ENCODE assay signal across 9 mouse cellular contexts in genomic region chr15:102421437-102421836, GRCm38 (mm10). TPM values are rescaled to one million over a fixed set of nuclear protein-coding genes. Genes with fewer than 3 reads are reported as not detected.
DNase-seq lines count a peak whose midpoint lies in the region; ATAC-seq and TF ChIP-seq lines count a peak whose summit lies in the region.
"Had no signal": no experiment of that assay in that cellular context is flagged by ENCODE, and none has a peak within 500 bp of the region (broad histone marks: within the 10 kb centered on the region; RNA-seq: fewer than 3 reads in every experiment).

No protein-coding gene starts in this region.

- no peak overlapping the region for H3K9ac ChIP-seq in kidney, postnatal 0 days (ENCODE audit: low read depth, low read length)

- no peak overlapping the region for H3K4me2 ChIP-seq in kidney, postnatal 0 days (ENCODE audit: low read length)

- no peaks in the 10 kb centered on the region for H3K4me1 ChIP-seq in kidney, postnatal 0 days (replicated peaks; ENCODE audit: insufficient read depth, low read length)

- H3K4me3 ChIP-seq in kidney, postnatal 0 days (replicated peaks; ENCODE audit: low read depth, low read length), result no peak overlapping the region
- H3K4me3 ChIP-seq: erythroblast, embryonic 14.5 days had no signal

- ATAC-seq in kidney, postnatal 0 days (replicated peaks; ENCODE audit: low FRiP score, low read depth), result no peak

- H3K9me3 ChIP-seq in kidney, postnatal 0 days (replicated peaks; ENCODE audit: low read length), result no peaks in the 10 kb centered on the region

- peak; percentile 57 for DNase-seq in adrenal gland, postnatal 10 days
- no peak for DNase-seq in adrenal gland, postnatal 25 days
- peak; percentile 87 for DNase-seq in kidney, postnatal 0 days (ENCODE audit: low spot score)
- no peak for DNase-seq in kidney, adult 11 months
- DNase-seq in CD8-positive naive resting alpha-beta T cell, adult 2 months (ENCODE audit: low read depth in 2 of 2, low spot score in 2 of 2), result peak; percentile 41 to 66
- peak; percentile 84 for DNase-seq in embryo, embryonic 10.5 days (ENCODE audit: low spot score)
- peak; percentile 85 for DNase-seq in naive thymus-derived CD4-positive, alpha-beta T cell, adult 2 months (ENCODE audit: low read depth)
- no peak for DNase-seq in urinary bladder, adult 2 months (ENCODE audit: low spot score)

- H3K36me3 ChIP-seq in kidney, postnatal 0 days (ENCODE audit: insufficient read depth, low read length), result peaks cover 10% of the 10 kb centered on the region; the same call in 1 of the 2 replicates

- TF ChIP-seq CTCF in kidney, postnatal 0 days (IDR thresholded peaks at IDR 0.05; ENCODE audit: low read depth), result peak; percentile 77

- no peak overlapping the region for H3K27ac ChIP-seq in kidney, postnatal 0 days

- no peaks in the 10 kb centered on the region for H3K27me3 ChIP-seq in kidney, postnatal 0 days (ENCODE audit: insufficient read depth, low read length)

- 56% methylated on average over 3 of the region's 3 CpGs for WGBS in kidney, postnatal 0 days

RNA-seq across cellular contexts. Expression of gene Sp1, which starts 15.5 kb away (rescaled TPM):
- 10 to 100 TPM; 67.8 to 83.4 TPM for total RNA-seq in adrenal gland, postnatal 10 days (2021)
- total RNA-seq in adrenal gland, postnatal 25 days (2021), result 49.9 and 82.8 TPM in 2 replicates
- polyA plus RNA-seq in kidney, postnatal 0 days (2015; fragmentation: Nextera tagmentation; extraction: Ambion mirVana), result 8.8 TPM in 2 replicates
- 19.1 and 24.2 TPM in 2 replicates for polyA plus RNA-seq in urinary bladder, adult 2 months (2012; rRNA removed)

RNA-seq across cellular contexts. Expression of gene Amhr2, which starts 23.7 kb away (rescaled TPM):
- total RNA-seq in adrenal gland, postnatal 10 days (2021), result 1 to 10 TPM; 1.7 to 2.1 TPM
- total RNA-seq in adrenal gland, postnatal 25 days (2021), result 1.4 and 1.9 TPM in 2 replicates
- polyA plus RNA-seq in kidney, postnatal 0 days (2015; fragmentation: Nextera tagmentation; extraction: Ambion mirVana), result 0.46 and 0.80 TPM in 2 replicates
- 0.53 and 0.62 TPM in 2 replicates for polyA plus RNA-seq in urinary bladder, adult 2 months (2012; rRNA removed)

RNA-seq across cellular contexts. Expression of gene Prr13, which starts 37.4 kb away (rescaled TPM):
- total RNA-seq in adrenal gland, postnatal 10 days (2021), result 10 to 100 TPM; 46.9 to 53.1 TPM
- total RNA-seq in adrenal gland, postnatal 25 days (2021), result 100 and 158 TPM in 2 replicates
- polyA plus RNA-seq in kidney, postnatal 0 days (2015; fragmentation: Nextera tagmentation; extraction: Ambion mirVana), result 109 and 117 TPM in 2 replicates
- polyA plus RNA-seq in urinary bladder, adult 2 months (2012; rRNA removed), result 145 and 166 TPM in 2 replicates

RNA-seq across cellular contexts. Expression of gene Pcbp2, which starts 48.9 kb away (rescaled TPM):
- 100 to 1,000 TPM; 703 to 724 TPM for total RNA-seq in adrenal gland, postnatal 10 days (2021)
- total RNA-seq in adrenal gland, postnatal 25 days (2021), result 747 and 809 TPM in 2 replicates
- polyA plus RNA-seq in kidney, postnatal 0 days (2015; fragmentation: Nextera tagmentation; extraction: Ambion mirVana), result 185 and 191 TPM in 2 replicates
- 328 and 432 TPM in 2 replicates for polyA plus RNA-seq in urinary bladder, adult 2 months (2012; rRNA removed)

RNA-seq across cellular contexts. Expression of gene Sp7, which starts 54.5 kb away (rescaled TPM):
- total RNA-seq in adrenal gland, postnatal 10 days (2021), result 1 to 10 TPM in 1 of 2 experiments, under 1 TPM in 1; 0.15 to 2.3 TPM
- total RNA-seq in adrenal gland, postnatal 25 days (2021), result 0.15 TPM in 1 of 2 replicates, not detected in the other
- 0.61 and 1.1 TPM in 2 replicates for polyA plus RNA-seq in kidney, postnatal 0 days (2015; fragmentation: Nextera tagmentation; extraction: Ambion mirVana)
- polyA plus RNA-seq in urinary bladder, adult 2 months (2012; rRNA removed), result 0.15 and 0.21 TPM in 2 replicates
- polyA plus RNA-seq: erythroblast, embryonic 14.5 days had no signal

Comparison
In these comparisons a context has a peak if more than half of its experiments do, and no peak if none do; other contexts are left out.
1. DNase-seq: peak in adrenal gland, postnatal 10 days (single experiment), kidney, postnatal 0 days (single experiment), CD8-positive naive resting alpha-beta T cell, adult 2 months (2 of 2), embryo, embryonic 10.5 days (single experiment) and naive thymus-derived CD4-positive, alpha-beta T cell, adult 2 months (single experiment); none in adrenal gland, postnatal 25 days (single experiment), kidney, adult 11 months (single experiment) and urinary bladder, adult 2 months (single experiment).